Mouse (Mus musculus) T-cell, adult 2 months (primary cell): Measurements from ENCODE around the gene Olfr718-ps1.

Source experiments
- DNase-seq: peaks from one replicate; pipeline ENCODE4 v3.0.0; 2022; ENCODE audit warnings: low spot score

The Olfr718-ps1 gene

DNA sequence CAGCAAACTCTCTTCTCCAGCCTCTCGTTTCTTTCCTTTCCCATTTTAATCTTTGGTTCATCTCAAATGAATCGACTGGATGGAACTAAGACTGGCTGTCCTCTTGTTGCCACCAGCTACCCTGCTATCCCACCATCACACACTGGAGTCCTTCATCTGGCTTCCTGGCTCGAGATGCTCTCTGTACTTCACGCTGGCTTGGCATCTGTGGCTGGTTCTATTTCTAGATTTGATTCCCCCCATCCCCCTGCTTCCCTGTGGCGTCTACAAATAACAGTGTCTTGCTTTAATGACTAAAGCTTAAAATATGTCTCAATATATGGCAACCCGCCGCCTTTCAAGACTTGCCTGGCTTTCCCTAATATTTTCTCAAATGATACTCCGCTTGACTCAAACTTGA, 19.5 kb downstream of the Olfr718-ps1 start:
- DNase-seq, result no peak

DNA sequence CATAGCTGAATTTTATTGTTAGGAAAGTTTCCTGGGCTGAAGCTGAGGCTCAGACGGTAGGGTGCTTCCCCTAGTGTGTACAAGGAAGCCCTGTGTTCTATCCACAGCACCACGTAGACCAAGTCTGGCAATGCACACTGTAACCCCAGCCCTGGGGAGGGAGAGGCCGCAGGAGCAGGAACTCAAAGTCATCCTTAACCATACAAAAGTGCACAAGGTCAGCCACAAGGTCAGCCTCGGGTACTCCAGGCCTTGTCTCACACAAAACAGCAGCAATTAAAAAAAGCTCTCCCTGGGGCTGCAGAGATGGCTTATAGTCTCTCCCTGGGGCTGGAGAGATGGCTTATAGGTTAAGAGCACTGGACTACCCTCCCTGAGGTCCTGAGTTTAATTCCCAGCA, 20.5 kb downstream of the Olfr718-ps1 start:
- no peak for DNase-seq

DNA sequence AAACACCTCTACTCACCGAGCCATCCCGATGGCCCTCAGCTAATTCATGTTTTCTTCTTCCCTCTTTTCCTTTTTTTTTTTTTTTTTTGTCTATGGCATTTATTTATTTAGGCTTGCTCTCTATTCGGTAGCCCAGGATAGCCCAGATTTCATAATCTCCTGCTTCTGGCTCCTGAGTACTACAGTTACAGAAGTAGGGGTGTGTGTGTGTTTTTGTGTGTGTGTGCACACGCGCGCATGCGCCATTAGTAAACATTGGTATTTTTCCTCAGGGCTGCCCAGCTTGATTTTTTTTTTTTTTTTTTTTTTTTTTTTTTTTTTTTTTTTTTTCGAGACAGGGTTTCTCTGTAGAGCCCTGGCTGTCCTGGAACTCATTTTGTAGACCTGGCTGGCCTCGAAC, 21.3 kb downstream of the Olfr718-ps1 start:
- DNase-seq, result no peak

DNA sequence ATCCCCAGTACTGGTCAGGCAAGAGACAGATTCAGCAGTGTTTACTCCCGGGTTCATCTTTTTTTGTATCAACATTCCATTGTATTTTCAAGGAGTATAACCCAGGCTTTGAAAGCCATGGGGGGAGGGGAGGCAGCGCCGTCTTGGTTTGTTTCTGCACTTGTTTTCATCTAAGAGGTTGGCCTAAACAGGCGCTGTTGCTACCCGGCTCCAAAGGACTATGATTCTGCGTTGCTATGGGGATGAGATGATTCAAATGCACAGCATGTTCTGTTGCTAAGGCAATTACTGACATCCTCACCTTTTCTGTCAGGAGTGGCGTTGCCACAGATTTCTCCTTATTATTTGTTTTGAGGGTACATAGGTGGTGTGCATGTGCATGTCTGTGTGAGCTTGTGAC, 21.8 kb downstream of the Olfr718-ps1 start:
- DNase-seq, result no peak

DNA sequence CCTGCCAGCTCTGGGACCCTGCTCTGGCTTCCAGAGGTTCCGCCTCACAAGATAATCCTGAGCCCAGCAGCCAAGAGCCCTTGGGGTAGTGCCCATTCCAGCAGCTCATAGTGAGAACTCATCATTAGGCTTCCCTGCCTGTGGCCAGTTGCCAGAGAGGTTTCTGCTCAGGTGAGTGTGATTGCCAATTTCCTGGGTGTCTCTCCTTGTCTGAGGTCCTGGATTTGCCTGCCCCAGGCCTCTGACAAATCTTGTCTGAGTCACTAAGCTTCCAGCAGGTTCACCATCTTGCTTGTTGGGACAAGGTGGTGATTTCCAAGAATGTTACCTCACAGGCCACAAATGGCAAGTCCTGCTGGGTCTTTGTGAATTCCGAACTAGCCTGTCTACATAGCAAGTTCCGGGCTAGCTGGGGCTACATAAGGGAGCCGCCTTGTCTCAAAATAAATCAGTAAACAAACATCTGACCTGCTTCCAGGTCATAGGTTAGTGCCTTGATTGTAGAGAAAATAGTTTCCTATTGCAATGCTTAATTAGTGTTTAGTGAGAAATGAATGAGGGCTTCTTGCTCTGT, 22.5 kb downstream of the Olfr718-ps1 start:
- no peak for DNase-seq

DNA sequence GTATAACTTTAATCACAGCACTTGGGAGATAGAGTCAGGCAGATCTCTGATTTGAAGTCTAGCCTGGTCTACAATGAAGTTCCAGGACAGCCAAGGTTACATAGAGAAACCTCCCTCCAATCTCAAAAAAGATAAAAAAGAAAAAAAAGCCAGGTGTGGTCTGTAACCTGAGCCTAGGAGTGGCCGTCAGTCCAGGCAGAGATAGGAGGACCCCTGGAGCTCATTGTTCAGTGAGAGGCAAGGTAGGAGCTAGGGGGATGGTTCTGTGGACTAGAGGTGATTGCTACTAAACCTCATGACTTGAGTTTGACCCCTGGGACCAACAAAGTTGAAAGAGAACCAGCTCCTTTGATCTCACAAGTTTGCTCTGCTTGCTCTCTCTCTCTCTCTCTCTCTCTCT, 24.7 kb downstream of the Olfr718-ps1 start:
- no peak for DNase-seq

DNA sequence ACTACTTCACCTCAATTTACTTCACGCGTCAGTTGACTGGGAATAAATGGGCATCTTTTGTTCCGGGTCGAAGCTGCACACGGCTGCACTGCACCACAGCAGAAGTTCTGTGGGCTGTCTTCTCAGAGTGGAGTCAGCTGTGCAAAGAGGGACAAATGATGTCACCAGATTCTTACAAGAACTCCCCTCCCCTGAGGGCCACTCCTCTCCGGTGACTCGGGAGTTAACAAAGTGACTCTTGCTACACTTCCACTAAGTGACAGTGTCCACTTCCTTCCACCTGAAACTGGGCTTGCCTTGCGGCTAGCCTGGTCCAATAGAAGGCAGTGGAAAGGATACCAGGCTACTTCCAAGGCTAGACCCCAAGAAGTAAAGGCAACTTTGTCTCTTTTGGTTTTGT, 25.3 kb downstream of the Olfr718-ps1 start:
- no peak for DNase-seq

DNA sequence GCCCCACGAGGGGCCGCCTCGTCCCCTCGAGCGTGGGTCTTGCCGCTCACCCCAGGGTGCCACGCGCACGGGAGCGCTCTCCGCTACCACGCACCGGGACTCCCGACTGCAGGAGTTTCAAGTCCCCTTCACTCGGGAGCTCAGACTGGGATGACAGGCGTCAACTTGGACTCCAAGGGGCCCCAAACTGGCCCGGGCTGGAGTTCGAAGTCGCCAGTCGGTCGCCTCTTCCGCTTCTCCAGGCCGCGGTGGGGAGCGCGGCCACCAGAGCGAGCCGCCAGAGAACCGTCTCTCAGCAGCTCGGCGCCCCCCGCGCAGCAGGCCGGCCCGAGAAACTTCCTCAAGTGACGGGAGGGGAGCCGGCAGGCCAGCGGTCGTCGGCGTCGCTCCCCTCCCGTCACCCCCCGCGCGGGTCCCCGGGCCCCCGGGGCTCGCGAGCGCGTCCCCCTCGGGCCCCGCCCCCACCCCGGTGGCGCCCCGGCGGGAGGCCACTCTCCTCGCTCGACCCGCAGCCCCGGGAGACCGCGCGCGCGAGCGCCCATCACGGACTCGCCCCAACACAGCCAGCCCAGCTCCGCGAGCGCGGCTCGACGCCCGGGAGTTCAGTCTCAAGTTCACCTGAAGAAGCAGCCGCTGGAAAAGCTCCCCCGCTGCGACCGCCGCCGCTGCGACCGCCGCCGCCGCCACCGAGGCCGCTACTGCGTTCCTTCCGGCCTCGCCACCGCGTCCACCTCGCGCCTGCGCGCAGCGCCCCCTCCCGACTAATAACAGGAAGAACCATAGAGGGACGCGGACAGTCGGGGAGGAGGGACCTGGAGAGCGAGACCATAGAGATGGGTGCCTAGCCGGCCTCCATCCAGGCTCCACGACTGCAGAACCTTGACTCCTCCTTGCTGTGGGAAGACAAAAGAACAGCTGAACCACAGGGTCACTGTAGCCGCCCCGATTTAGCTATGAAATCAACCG, 34.8 kb downstream of the Olfr718-ps1 start, which contains the start of gene Rnf216:
Rnf216 (minus strand) TSS at position 714 of the 966 bp plus-strand sequence.
- peak; percentile 81 for DNase-seq

DNA sequence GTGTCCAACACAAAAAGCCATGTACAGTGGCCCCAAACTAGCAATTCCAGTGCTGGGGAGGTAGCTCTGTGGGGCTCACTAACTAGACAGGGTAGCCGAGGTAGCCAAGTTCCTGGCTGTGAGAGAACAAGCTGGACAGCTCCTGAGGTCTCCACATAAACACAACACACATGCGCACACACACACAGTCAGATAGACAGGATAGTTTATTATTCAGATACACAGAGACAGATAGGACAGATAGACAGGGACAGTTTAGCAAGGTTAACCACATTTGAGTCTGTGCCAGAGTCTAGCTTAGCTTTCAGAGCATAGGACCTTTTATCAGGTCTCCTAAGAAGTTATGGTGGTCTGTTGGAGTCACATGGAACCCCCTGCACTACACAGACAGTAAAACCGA, 40.5 kb downstream of the Olfr718-ps1 start:
- no peak for DNase-seq

DNA sequence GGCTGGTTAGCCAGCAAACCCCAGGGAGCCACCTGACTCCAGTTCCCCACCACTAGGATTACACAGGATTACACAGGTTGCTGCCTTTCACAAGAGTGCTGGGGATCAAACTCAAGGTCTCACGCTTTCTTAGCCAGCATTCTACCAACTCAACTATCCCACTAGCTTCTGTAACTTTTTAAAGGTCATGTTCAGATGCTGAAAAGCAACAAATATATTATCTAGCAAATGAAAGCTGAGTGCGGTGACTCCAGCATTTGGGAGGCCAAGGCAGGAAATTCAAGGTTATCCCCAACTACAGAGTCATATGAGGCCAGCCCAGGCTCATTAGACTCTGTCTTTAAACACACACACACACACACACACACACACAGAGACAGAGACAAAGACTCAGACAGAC, 44.1 kb downstream of the Olfr718-ps1 start:
- no peak for DNase-seq

DNA sequence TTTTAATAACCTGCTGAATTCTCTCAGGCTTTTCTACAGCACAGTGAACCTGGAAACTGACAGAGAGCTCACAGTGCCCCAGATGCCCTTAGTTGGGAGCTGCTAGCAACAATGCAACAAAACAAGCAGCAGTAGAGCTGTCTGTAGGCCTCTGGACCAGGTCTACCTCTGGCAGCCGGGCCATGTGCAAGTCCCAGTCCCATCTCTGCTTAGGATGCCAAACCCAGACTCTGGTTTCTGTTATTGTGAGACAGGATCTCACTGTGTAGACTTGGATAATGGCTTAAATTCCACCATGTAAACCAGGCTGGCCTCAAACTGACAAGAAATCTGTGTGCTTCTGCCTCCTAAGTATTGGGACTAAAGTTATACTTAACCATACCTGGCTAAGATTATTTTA, 45.8 kb downstream of the Olfr718-ps1 start:
- no peak for DNase-seq

DNA sequence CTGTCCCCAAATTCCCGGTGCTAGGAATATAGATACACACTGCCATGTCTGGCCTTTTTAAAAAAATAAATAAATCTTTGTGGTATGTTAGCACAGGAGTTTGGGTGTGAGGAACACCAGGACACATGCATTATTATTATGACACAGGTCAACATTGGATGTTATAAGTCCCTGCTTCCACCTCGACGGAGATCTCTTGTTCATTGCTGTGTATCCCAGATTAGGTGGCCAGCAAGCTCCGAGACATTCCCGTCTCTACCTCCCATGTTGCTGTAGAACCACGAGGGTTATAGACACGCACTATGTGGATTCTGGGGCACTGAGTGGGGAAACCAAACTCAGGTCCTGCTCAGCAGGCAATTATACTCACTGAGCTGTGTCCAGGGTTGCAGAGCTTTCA, 52.1 kb downstream of the Olfr718-ps1 start:
- no peak for DNase-seq

DNA sequence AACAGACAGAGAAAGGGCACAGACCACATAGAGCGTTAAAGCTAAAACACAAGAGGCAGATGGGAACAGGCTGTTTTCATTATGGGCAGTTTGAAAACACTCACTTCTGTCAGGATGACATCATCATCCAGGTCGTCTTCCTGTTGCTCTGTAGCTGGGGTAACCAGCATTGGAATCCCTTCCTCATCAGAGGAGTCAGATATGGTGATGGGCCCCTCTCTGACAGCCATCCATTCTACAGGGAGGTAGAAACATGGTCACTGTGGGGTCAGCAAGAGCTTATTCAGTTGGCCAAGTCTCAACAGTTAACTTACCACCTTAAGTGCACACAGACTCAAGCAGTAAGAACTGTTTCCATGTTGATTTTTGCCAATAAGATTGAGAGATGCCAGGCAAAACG, 54.5 kb downstream of the Olfr718-ps1 start:
- DNase-seq, result no peak

DNA sequence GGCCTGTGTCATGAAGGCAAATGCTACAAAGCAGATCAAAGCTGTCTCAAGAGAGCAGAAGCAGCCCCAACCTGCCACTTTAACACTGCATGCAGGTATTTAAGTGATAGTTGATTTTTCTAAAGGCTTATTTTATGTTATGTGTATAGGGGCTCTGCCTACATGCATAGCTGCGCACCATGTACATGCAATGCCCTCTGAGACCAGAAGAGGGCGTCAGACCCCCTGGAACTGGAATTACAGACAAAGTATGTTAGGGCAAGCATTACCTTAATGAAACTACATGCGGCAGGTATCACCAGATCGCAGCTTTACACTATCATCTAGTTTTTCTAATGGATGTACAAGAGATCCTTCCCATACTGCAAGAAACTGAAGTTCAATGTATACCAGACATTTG, 62.5 kb downstream of the Olfr718-ps1 start:
- no peak for DNase-seq
